Mouse (Mus musculus) ovary, adult 18-20 months (tissue): ENCODE measurements at regions not wholly inside any gene's neighbourhood (a gene's known extent, or its start where the extent isn't known, plus 50 kb on each side); places are given as distances from the start of the nearest gene placed in this dataset.
A peak's percentile ranks its signal among the peaks of the same experiment; 100 is the strongest.

ENCODE experiments used
- DNase-seq: peaks from one replicate; pipeline ENCODE4 v3.0.0; 2022; ENCODE audit warnings: low spot score, mixed read lengths

GRCm38 (mm10) chr10:117940441-117941265, 94.8 kb upstream of the Rap1b start:
- DNase-seq = no peak

- no peak for DNase-seq
Observed at GRCm38 (mm10) chr10:117941266-117941651, 95.4 kb upstream of the Rap1b start.

- DNase-seq = no peak
Observed at GRCm38 (mm10) chr10:117943702-117944307, 98.0 kb upstream of the Rap1b start.

GRCm38 (mm10) chr10:117947191-117947590, 101.4 kb upstream of the Rap1b start:
- DNase-seq = no peak

DNA sequence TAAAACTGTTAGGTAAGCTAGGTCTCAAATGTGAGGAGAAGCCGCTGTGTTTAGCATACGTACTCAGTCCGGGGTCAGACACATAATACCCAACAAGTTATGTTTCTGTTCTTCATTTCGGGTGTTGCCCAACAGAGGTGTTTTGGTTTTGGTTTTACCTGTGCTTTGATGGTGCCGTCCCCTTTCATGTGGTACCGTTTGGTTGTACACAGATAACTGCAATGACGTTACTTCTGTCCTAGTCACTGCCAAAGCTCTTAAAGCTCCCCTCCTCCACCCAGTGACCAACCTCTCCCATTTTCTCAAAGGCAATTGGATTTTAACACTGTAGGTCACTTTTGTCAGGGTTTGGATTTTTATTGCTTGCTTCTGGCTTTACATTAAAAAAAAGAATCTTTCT, 102.1 kb upstream of the Rap1b start:
- DNase-seq = no peak

- no peak for DNase-seq
Observed at GRCm38 (mm10) chr10:117952116-117953025, 106.5 kb upstream of the Rap1b start.

- DNase-seq = peak; percentile 17
Observed at GRCm38 (mm10) chr10:117953026-117953711, 107.3 kb upstream of the Rap1b start.

DNA sequence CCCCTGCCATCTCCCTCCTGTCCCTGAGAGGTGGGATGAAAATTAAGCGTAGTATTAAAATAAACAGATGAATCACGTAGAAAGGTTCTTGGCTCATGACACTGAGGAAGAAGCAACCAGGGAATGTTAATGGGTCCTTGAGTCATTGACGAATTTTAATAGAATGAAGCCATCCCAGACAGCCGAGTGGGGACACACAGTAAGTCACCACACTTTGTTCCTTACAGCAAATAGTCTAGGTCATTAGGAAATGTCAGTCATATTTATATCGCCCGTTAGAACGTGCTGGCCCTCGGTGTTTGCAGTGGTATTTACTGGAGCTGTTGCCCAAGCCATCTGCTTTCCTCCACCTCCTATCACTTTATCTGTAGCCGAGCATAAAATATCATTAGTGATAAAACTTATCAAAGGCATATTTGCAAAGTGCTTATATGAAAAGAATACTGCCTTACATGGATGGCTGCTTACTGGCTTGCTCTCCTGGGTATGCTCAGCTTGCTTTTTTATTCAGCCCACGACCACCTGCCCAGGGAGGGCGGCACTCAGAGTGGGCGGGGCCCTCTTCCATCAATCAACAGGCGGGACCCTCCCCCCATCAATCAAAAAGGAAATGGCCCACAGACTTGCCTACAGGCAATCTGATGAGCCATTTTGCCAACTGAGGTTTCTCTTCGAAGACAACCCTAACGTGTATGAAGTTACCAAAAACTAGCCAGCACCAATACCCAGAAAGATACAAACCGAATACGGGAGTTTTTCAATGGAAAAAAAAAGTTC, 110.5 kb upstream of the Rap1b start:
- no peak for DNase-seq

DNA sequence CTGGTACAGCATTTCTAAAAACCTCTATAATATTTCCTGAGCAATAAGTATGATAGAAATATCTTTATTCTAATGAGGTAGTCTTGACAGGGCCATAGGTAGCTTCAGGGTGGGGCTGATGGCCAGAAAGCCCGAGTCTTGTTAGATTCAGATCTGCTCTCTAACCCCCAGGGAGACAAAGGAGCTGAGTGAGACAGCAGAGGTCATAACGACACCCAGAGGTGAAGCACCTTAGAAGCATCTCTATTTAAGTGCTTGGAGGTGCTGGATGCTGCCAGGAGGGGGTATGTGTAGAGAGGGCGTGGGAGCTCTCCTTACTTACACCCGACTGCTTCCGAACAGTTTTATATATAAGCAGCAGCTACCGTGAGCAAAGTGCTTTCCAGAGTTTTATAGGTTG, 128.9 kb upstream of the Rap1b start:
- no peak for DNase-seq

DNA sequence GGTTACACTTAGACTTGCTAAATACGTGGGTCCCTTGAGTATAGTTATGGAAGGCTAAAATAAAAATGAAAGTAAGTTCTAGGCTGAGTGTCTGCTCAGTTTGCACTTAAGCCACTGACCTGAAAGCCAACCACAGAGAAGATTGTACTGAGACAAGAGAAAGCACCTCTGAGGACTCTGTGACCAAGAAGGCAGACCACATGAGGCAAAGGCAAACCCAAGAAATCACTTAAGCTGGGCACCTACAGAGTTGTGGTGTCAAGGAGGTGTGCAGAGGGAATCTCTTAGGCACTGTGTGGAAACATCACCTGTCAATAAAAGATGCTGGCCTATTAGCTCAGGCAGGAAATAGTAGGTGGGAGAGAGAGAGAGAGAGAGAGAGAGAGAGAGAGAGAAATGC, 129.6 kb upstream of the Rap1b start:
- no peak for DNase-seq

DNA sequence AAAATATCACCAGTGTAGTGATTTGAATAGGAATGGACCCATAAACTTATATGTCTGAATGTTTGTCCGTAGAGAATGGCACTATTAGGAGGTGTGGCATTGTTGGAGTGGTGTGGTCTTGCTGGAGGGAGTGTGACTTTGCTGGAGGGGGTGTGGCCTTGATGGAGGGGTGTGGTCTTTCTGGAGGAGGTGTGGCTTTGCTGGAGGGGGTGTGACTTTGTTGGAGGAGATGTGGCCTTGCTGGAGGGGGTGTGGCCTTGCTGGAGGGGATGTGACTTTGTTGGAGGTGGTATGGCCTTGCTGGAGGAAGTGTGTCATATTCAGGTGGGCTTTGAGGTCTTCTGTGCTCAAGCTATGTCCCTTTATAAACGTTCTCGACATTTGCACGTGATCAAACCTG, 133.3 kb upstream of the Rap1b start:
- no peak for DNase-seq

DNA sequence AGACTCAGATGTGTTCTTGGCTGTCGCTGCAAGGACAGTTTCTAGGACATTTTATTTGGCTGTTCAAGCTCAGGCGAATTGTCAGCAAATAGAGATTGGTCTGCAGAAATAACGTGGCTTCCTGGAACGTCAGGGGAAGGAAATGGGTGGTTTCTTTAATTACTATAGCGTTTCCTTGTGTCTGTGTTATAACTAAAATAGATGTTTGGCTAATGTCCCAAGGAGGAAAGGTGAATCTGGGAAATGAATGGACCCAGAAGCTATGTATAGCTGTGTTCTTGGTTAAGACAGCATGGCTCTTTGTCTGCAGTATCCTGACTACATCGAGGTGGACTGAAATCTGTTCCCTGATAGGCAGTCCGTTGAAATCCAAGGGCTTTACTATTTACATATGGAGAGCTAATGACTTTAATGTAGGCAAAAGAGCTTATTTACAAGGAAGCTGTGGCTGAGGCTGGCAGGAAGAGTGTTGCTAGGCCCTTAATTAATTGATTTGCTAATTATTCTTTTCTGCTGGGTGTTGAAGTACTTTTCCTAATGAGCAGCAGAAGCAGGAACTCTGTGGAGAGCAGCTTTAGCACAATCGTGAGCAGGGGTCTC, 136.9 kb upstream of the Rap1b start:
- no peak for DNase-seq

DNA sequence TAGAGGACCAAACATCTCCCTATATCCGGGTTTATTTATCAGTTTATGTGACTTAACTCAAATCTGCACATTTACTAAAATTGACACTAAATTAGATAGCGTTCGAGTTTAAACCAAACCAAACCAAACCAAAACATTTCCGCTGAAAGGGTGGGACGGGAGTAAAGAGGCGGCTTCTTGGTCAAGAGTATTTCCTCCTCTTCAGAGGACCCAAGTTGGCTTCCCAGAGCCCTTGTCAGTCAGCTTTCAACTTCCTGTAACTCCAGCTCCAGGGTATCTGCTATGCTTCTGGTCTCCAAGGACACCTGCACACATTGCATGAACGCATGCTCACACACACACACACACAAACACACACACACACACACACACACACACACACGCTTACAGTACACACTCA, 137.4 kb upstream of the Rap1b start:
- no peak for DNase-seq

- DNase-seq = no peak
Observed at GRCm38 (mm10) chr10:117984784-117985602, 139.2 kb upstream of the Rap1b start.

DNA sequence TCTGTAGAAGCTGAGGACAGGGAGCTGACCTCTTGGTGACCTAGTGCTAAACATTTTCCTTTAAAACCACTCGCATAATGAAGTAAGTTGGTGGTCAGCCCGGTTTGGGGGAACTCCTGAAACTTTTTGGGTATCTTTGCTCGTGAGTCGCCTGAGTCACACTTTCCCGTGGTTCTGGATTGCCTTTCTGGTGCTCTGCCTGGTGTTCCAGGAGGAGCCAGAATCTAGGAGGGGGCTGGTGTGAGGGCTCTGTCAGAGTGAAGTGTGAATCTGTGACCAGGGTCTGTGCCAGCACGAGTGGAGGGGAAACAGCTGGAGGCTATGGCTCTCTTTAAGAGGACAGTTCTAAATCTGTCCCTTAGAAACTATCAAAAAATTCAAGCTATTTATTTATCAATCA, 141.8 kb upstream of the Rap1b start:
- no peak for DNase-seq

- no peak for DNase-seq
Observed at GRCm38 (mm10) chr10:117988076-117988475, 142.2 kb upstream of the Rap1b start.

GRCm38 (mm10) chr10:117991176-117991575, 145.3 kb upstream of the Rap1b start:
- DNase-seq = no peak

GRCm38 (mm10) chr10:117992317-117992716, 146.5 kb upstream of the Rap1b start:
- no peak for DNase-seq

DNA sequence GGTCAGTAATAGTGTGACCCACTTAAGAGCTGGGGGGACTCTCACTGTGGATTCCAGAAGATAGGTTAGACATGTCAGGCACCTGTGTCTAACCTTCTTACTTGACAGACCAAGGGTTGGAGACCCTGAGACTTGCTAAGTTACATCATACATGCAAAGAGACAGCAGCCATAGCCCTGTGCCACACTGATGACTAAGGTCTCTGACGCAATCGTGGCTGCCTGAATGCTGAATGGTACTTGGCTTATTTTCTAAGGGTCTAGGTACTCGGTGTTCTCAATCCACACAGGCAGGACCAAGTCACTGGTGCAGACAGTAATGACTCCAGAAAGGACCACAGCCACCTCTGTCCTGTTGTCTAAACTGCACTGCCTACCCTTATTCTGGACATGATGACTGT, 147.8 kb upstream of the Mdm1 start:
- DNase-seq = no peak

- DNase-seq = no peak
Observed at GRCm38 (mm10) chr10:117994768-117995167, 146.8 kb upstream of the Mdm1 start.
